Mouse (Mus musculus) brain, embryonic 14.5 days (tissue): ENCODE measurements at regions not wholly inside any gene's neighbourhood (a gene's known extent, or its start where the extent isn't known, plus 50 kb on each side); places are given as distances from the start of the nearest gene placed in this dataset.
A peak's percentile ranks its signal among the peaks of the same experiment; 100 is the strongest.
"Not testable (repeated sequence)": the region's sequence is repeated elsewhere in the genome, so short reads cannot be mapped to it uniquely, and the experiment has no call there.

Experiments used
- DNase-seq: peaks from one replicate; pipeline ENCODE4 v3.0.0-alpha.2; 2011; ENCODE audit warnings: low read depth
- CTCF ChIP-seq: fragments of 200-500 bp; IDR thresholded peaks from 2 replicates; pipeline ENCODE4 v1.5.1; 2012; ENCODE audit warnings: inconsistent platforms, mild to moderate bottlenecking, moderate library complexity, borderline replicate concordance; ENCODE audit not compliant: insufficient read depth, insufficient read length; ENCODE audit errors: extremely low read depth
- POLR2A ChIP-seq: fragments of 200-500 bp; IDR thresholded peaks from 2 replicates; pipeline ENCODE4 v1.6.1; 2012; ENCODE audit warnings: mild to moderate bottlenecking, inconsistent platforms, borderline replicate concordance; ENCODE audit not compliant: poor library complexity, insufficient read depth, insufficient read length, severe bottlenecking; ENCODE audit errors: extremely low read depth

GRCm38 (mm10) chr1:43310711-43311695 is 114.2 kb upstream of the Fhl2 start:
- TF ChIP-seq CTCF, result no peak
- no peak for TF ChIP-seq POLR2A
- DNase-seq, result peak; percentile 52

GRCm38 (mm10) chr1:43316331-43316730 is 119.5 kb upstream of the Fhl2 start:
- DNase-seq, result not testable (repeated sequence)

- DNase-seq, result peak; percentile 73
Observed at GRCm38 (mm10) chr1:43317076-43317871, 120.5 kb upstream of the Fhl2 start.

GRCm38 (mm10) chr1:43333488-43333887 is 110.9 kb upstream of the Nck2 start:
- not testable (repeated sequence) for DNase-seq

More at GRCm38 (mm10) chr1:43317076-43317871, 120.5 kb upstream of the Fhl2 start:
- no peak for TF ChIP-seq CTCF
- TF ChIP-seq POLR2A, result no peak

- TF ChIP-seq POLR2A, result no peak
- no peak for TF ChIP-seq CTCF
- DNase-seq, result peak; percentile 47
Observed at GRCm38 (mm10) chr1:43337168-43337784, 107.1 kb upstream of the Nck2 start.

GRCm38 (mm10) chr1:43338096-43338915 is 106.1 kb upstream of the Nck2 start:
- TF ChIP-seq POLR2A (no peak), CTCF (no peak)
- DNase-seq, result no peak

GRCm38 (mm10) chr1:43342848-43343247 is 101.5 kb upstream of the Nck2 start:
- TF ChIP-seq CTCF, result no peak
- TF ChIP-seq POLR2A, result no peak
- DNase-seq, result no peak

GRCm38 (mm10) chr1:43343410-43343809 is 101.0 kb upstream of the Nck2 start:
- no peak for TF ChIP-seq POLR2A
- no peak for TF ChIP-seq CTCF

GRCm38 (mm10) chr1:43344001-43344400 is 100.4 kb upstream of the Nck2 start:
- no peak for TF ChIP-seq CTCF
- no peak for TF ChIP-seq POLR2A
- DNase-seq, result no peak

More at GRCm38 (mm10) chr1:43343410-43343809, 101.0 kb upstream of the Nck2 start:
- no peak for DNase-seq

GRCm38 (mm10) chr1:43347152-43347551 is 97.2 kb upstream of the Nck2 start:
- no peak for DNase-seq
- no peak for TF ChIP-seq POLR2A
- no peak for TF ChIP-seq CTCF

- TF ChIP-seq CTCF (no peak), POLR2A (no peak)
- DNase-seq, result peak; percentile 22
Observed at GRCm38 (mm10) chr1:43349966-43350365, 94.4 kb upstream of the Nck2 start.
